Mouse (Mus musculus) layer of hippocampus, adult 9-11 months (tissue): ENCODE results near the gene Tom1l1.

Experiments
- DNase-seq: peaks from one replicate; pipeline ENCODE4 v3.0.0; 2022

The Tom1l1 gene

GRCm38 (mm10) chr11:90612118-90612517 is 76.0 kb downstream of the Tom1l1 start:
- DNase-seq = no peak

- DNase-seq = no peak
Observed at GRCm38 (mm10) chr11:90603066-90603465, 85.1 kb downstream of the Tom1l1 start.

GRCm38 (mm10) chr11:90595826-90596225 is 92.3 kb downstream of the Tom1l1 start:
- no peak for DNase-seq
